Mouse (Mus musculus): ENCODE data around the gene Abhd10. TPM values are rescaled to one million over a fixed set of nuclear protein-coding genes. Genes with fewer than 3 reads are reported as not detected.

The Abhd10 gene
- polyA plus RNA-seq, 1 experiment from 2014 or later: 27.6 TPM

DNA sequence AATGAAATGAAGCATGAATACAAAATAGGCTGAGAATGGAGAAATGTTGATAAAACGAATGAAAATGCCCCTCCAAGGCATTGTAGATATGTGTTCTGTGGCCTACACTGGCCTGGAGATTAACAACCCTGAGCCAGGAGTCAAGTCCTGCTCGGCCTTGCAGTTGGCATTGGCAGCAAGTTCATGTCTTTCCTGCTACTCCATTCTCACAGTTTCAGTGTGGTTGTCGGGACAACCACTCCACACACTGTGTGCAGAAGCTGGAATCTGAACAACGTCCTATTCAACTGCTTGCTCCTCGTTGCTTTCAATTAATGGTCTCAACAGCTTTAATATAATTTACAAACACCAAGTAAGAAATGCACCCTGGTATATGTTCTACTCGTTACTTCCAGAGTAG is 44.8 kb downstream of the Abhd10 start:
- ATAC-seq (ENCODE audit: extremely low read depth, insufficient number of reproducible peaks, low FRiP score, low TSS enrichment): no peak
- H3K9ac ChIP-seq: no peak overlapping the region
- no peak overlapping the region for H3K4me2 ChIP-seq
- WGBS: 71% methylated on average over 6 of the region's 6 CpGs
- H3K9me3 ChIP-seq: no peaks in the 10 kb centered on the region
- no peaks in the 10 kb centered on the region for H3K36me3 ChIP-seq
- no peak overlapping the region for H3K4me3 ChIP-seq
- no peaks in the 10 kb centered on the region for H3K4me1 ChIP-seq
- no peaks in the 10 kb centered on the region for H3K27me3 ChIP-seq (replicated peaks)
- no peak overlapping the region for H3K27ac ChIP-seq (replicated peaks)

- Histone ChIP-seq H3K27ac (replicated peaks) (no peak overlapping the region), H3K4me1 (no peaks in the 10 kb centered on the region), H3K4me2 (no peak overlapping the region), H3K4me3 (no peak overlapping the region), H3K36me3 (no peaks in the 10 kb centered on the region), H3K9ac (no peak overlapping the region), H3K27me3 (replicated peaks) (no peaks in the 10 kb centered on the region), H3K9me3 (no peaks in the 10 kb centered on the region)
- ATAC-seq (ENCODE audit: extremely low read depth, insufficient number of reproducible peaks, low FRiP score, low TSS enrichment): no peak
- WGBS: 74% methylated on average over 9 of the region's 9 CpGs
Observed at GRCm38 (mm10) chr16:45695445-45696160, 47.2 kb downstream of the Abhd10 start.

DNA sequence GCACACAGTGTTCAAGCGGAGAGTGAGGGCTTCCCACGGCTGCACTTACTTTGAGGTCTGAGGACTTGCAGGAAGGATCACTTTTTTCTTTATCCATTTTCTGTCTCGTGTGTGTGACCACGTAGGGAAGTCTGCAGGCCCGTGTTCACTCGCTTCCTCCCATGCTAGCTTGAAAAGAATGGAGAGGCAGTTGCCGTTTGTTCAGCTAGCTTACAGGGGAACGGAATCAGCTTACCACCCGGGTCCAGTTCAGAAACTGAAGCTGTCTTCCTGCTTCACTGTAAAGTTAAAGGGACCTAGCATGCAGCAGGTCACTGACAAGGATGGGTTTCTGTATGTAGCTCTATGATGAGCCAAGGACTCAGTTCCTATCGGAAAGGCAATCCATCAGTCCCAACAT is 49.2 kb downstream of the Abhd10 start, which contains the start of gene Tmprss7:
Gene Tmprss7, minus strand, starts transcription at position 101 of the 400 bp plus-strand sequence.
- H3K4me2 ChIP-seq: no peak within 1 kb of the TSS
- no peaks in the 10 kb centered on the region for H3K27me3 ChIP-seq (replicated peaks)
- no peaks in the 10 kb centered on the region for H3K36me3 ChIP-seq
- no peak within 1 kb of the TSS for H3K4me3 ChIP-seq
- no peak within 1 kb of the TSS for H3K27ac ChIP-seq (replicated peaks)
- no peak for ATAC-seq (ENCODE audit: extremely low read depth, insufficient number of reproducible peaks, low FRiP score, low TSS enrichment)
- H3K9ac ChIP-seq: no peak within 1 kb of the TSS
- no peaks in the 10 kb centered on the region for H3K4me1 ChIP-seq
- 71% methylated on average over 10 of the region's 10 CpGs for WGBS
- no peaks in the 10 kb centered on the region for H3K9me3 ChIP-seq

- no peaks in the 10 kb centered on the region for H3K9me3 ChIP-seq
- WGBS: 70% methylated on average over 3 of the region's 3 CpGs
- H3K4me3 ChIP-seq: no peak overlapping the region
- H3K4me2 ChIP-seq: no peak overlapping the region
- H3K9ac ChIP-seq: no peak overlapping the region
- no peak overlapping the region for H3K27ac ChIP-seq (replicated peaks)
- no peak for ATAC-seq (ENCODE audit: extremely low read depth, insufficient number of reproducible peaks, low FRiP score, low TSS enrichment)
- no peaks in the 10 kb centered on the region for H3K36me3 ChIP-seq
- H3K4me1 ChIP-seq: no peaks in the 10 kb centered on the region
- no peaks in the 10 kb centered on the region for H3K27me3 ChIP-seq (replicated peaks)
Observed at GRCm38 (mm10) chr16:45692851-45693250, 49.9 kb downstream of the Abhd10 start.

- Histone ChIP-seq H3K9ac (no peak overlapping the region), H3K36me3 (no peaks in the 10 kb centered on the region), H3K9me3 (no peaks in the 10 kb centered on the region), H3K27me3 (replicated peaks) (no peaks in the 10 kb centered on the region), H3K4me2 (no peak overlapping the region), H3K4me3 (no peak overlapping the region), H3K4me1 (no peaks in the 10 kb centered on the region), H3K27ac (replicated peaks) (no peak overlapping the region)
- no peak for ATAC-seq (ENCODE audit: extremely low read depth, insufficient number of reproducible peaks, low FRiP score, low TSS enrichment)
- 46% methylated on average over 4 of the region's 4 CpGs for WGBS
Observed at GRCm38 (mm10) chr16:45690178-45690577, 52.6 kb downstream of the Abhd10 start.

DNA sequence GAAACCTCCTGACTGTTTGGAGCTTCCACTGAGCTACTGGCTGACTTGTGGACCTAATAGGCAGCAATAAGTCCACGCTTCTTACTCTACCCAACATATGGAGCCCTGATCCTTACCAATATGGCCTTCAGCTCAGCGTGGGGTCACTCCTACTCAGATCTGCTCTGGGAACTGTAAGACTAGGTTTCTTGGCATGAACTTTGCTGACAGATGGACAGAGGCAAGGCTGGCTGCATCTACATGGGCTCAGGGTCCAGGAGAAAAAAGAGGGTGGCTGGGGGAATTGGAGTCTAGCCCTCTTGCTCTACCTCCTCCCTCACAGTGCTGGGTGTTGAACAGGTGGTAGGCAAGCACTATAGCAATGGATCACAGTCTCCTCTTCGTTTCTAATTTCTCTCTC is 55.9 kb downstream of the Abhd10 start:
- no peak for ATAC-seq (ENCODE audit: extremely low read depth, insufficient number of reproducible peaks, low FRiP score, low TSS enrichment)
- Histone ChIP-seq H3K9ac (no peak overlapping the region), H3K27ac (replicated peaks) (no peak overlapping the region), H3K4me1 (no peaks in the 10 kb centered on the region), H3K4me2 (no peak overlapping the region), H3K9me3 (no peaks in the 10 kb centered on the region), H3K4me3 (no peak overlapping the region), H3K36me3 (no peaks in the 10 kb centered on the region), H3K27me3 (replicated peaks) (no peaks in the 10 kb centered on the region)
- WGBS: 68% methylated on average over 3 of the region's 3 CpGs

DNA sequence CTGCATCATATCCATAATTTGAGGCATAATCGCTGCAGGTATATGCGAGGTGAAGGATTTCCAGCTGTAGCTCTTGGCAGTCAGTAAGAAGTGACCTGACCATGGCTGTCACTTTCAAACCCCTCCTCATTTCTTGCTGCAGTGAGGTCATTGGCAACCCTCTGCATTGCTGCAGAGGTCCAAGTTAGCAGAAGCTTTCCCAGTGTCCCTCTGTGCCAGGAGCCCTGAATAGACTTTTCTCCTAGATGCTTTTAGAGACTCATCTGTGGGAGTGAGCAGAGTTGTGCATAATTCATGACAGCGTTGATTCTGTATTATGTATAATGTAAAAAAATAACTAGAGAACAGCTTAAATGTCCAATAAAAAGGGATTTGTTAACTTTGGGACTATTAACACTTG is 57.5 kb downstream of the Abhd10 start:
- H3K27ac ChIP-seq (replicated peaks): no peak overlapping the region
- H3K4me2 ChIP-seq: no peak overlapping the region
- no peak overlapping the region for H3K4me3 ChIP-seq
- no peak for ATAC-seq (ENCODE audit: extremely low read depth, insufficient number of reproducible peaks, low FRiP score, low TSS enrichment)
- H3K27me3 ChIP-seq (replicated peaks): no peaks in the 10 kb centered on the region
- H3K9me3 ChIP-seq: no peaks in the 10 kb centered on the region
- WGBS: 65% methylated on average over 3 of the region's 3 CpGs
- no peaks in the 10 kb centered on the region for H3K4me1 ChIP-seq
- H3K36me3 ChIP-seq: no peaks in the 10 kb centered on the region
- no peak overlapping the region for H3K9ac ChIP-seq

GRCm38 (mm10) chr16:45684815-45685214 is 57.9 kb downstream of the Abhd10 start:
- Histone ChIP-seq H3K27ac (replicated peaks) (no peak overlapping the region), H3K4me3 (no peak overlapping the region), H3K9me3 (no peaks in the 10 kb centered on the region), H3K4me2 (no peak overlapping the region), H3K36me3 (no peaks in the 10 kb centered on the region), H3K4me1 (no peaks in the 10 kb centered on the region), H3K9ac (no peak overlapping the region), H3K27me3 (replicated peaks) (no peaks in the 10 kb centered on the region)
- 12% methylated on average over 8 of the region's 8 CpGs for WGBS
- no peak for ATAC-seq (ENCODE audit: extremely low read depth, insufficient number of reproducible peaks, low FRiP score, low TSS enrichment)

Other genes starting within 250 kb of the Abhd10 start
- gene Gm609, start 250.0 kb downstream of the Abhd10 start, polyA plus RNA-seq (2015; fragmentation: Nextera tagmentation; extraction: Ambion mirVana): not detected in 2 replicates
- not detected in 2 replicates for gene Gm17783, start 210.9 kb downstream of the Abhd10 start, polyA plus RNA-seq (2015; fragmentation: Nextera tagmentation; extraction: Ambion mirVana)
- not detected in 2 replicates for gene Slc9c1, start 207.6 kb downstream of the Abhd10 start, polyA plus RNA-seq (2015; fragmentation: Nextera tagmentation; extraction: Ambion mirVana)
- gene Gcsam, start 132.6 kb downstream of the Abhd10 start, polyA plus RNA-seq (2015; fragmentation: Nextera tagmentation; extraction: Ambion mirVana): 0.14 TPM in 1 of 2 replicates, not detected in the other
- gene BC016579, start 88.9 kb downstream of the Abhd10 start, polyA plus RNA-seq (2015; fragmentation: Nextera tagmentation; extraction: Ambion mirVana): not detected in 2 replicates
- 0.09 TPM in 1 of 2 replicates, not detected in the other for gene Tmprss7, start 49.3 kb downstream of the Abhd10 start, polyA plus RNA-seq (2015; fragmentation: Nextera tagmentation; extraction: Ambion mirVana)
- gene Tagln3, start 18.3 kb downstream of the Abhd10 start, polyA plus RNA-seq (2015; fragmentation: Nextera tagmentation; extraction: Ambion mirVana): 6.6 and 6.7 TPM in 2 replicates
- gene Phldb2, start 210.6 kb upstream of the Abhd10 start, polyA plus RNA-seq (2015; fragmentation: Nextera tagmentation; extraction: Ambion mirVana): 37.2 and 38.3 TPM in 2 replicates